Mouse (Mus musculus) limb, embryonic 14.5 days (tissue): Measurements from ENCODE around the gene Prickle4. TPM values are rescaled to one million over a fixed set of nuclear protein-coding genes. Genes with fewer than 3 reads are reported as not detected.
A peak's percentile ranks its signal among the peaks of the same experiment; 100 is the strongest.
"Not testable (repeated sequence)": the region's sequence is repeated elsewhere in the genome, so short reads cannot be mapped to it uniquely, and the experiment has no call there.

Experiments
- ATAC-seq: fragments of 200-750 bp; cut with Nextera tagmentation; 2 replicates; pipeline ENCODE4 v1.8.0; 2017; ENCODE audit warnings: low read depth, moderate number of reproducible peaks, moderate TSS enrichment; ENCODE audit not compliant: low FRiP score
- DNase-seq: peaks from one replicate; pipeline ENCODE4 v3.0.0-alpha.2; 2015; ENCODE audit warnings: low spot score
- H3K27ac ChIP-seq: fragments of 300-500 bp; sonication (generic); replicated peaks from 2 replicates; pipeline ENCODE4 v1.5.1; 2014; ENCODE audit warnings: low read depth, mild to moderate bottlenecking, low read length, moderate library complexity, mixed read lengths
- H3K27me3 ChIP-seq: fragments of 300-500 bp; sonication (generic); 2 replicates; pipeline ENCODE4 v1.6.1; 2014; ENCODE audit warnings: low read length, mixed read lengths; ENCODE audit not compliant: control insufficient read depth, insufficient read depth
- H3K36me3 ChIP-seq: fragments of 300-500 bp; sonication (generic); 2 replicates; pipeline ENCODE4 v1.6.1; 2014; ENCODE audit warnings: mild to moderate bottlenecking, low read length, moderate library complexity, mixed read lengths; ENCODE audit not compliant: control insufficient read depth, insufficient read depth
- H3K4me1 ChIP-seq: fragments of 300-500 bp; sonication (generic); 2 replicates; pipeline ENCODE4 v1.6.1; 2014; ENCODE audit warnings: antibody characterized with exemption, low read length, mixed read lengths; ENCODE audit not compliant: control insufficient read depth, insufficient read depth
- H3K4me2 ChIP-seq: fragments of 300-500 bp; sonication (generic); replicated peaks from 2 replicates; pipeline ENCODE4 v1.6.1; 2014; ENCODE audit warnings: low read depth, mild to moderate bottlenecking, low read length, moderate library complexity; ENCODE audit not compliant: severe bottlenecking
- H3K4me3 ChIP-seq: fragments of 300-500 bp; sonication (generic); replicated peaks from 2 replicates; pipeline ENCODE4 v1.5.1; 2014; ENCODE audit warnings: low read length
- H3K9ac ChIP-seq: fragments of 300-500 bp; sonication (generic); 2 replicates; pipeline ENCODE4 v1.6.1; 2014; ENCODE audit warnings: mild to moderate bottlenecking, low read depth, low read length, moderate library complexity; ENCODE audit not compliant: severe bottlenecking
- H3K9me3 ChIP-seq: fragments of 300-500 bp; sonication (generic); 2 replicates; pipeline ENCODE4 v1.6.1; 2016; ENCODE audit warnings: low read length; ENCODE audit not compliant: control insufficient read depth
- POLR2A ChIP-seq: fragments of 200-500 bp; IDR thresholded peaks from 2 replicates; pipeline ENCODE4 v1.8.0; 2012; ENCODE audit warnings: inconsistent platforms, mild to moderate bottlenecking, moderate library complexity, borderline replicate concordance; ENCODE audit not compliant: insufficient read depth, insufficient read length; ENCODE audit errors: extremely low read depth
- WGBS: fragments of 180-500 bp; shearing (Covaris S2); extraction: QIAGEN DNeasy Blood & Tissue Kit; methylation state at CpG from one replicate; pipeline ENCODE4 v1.1.7; 2014; 5-methylcytosine and 5-hydroxymethylcytosine counted together
- polyA plus RNA-seq, 2 experiments: library from polyadenylated mRNA; depleted of rRNA in 1 of 2; stranded (reverse) in 1 of 2; unstranded in 1 of 2; fragments of >200 nt; fragmentation: Nextera tagmentation in 1 of 2; extraction: Ambion mirVana in 1 of 2; gene quantifications; 2 replicates each; pipeline versions ENCODE4 v1.2.1 to v1.2.3; 2012 to 2014

Prickle4 gene
- polyA plus RNA-seq, 2 experiments, result 0.52 to 1.3 TPM

- no peak overlapping the region for H3K4me3 ChIP-seq
- no peak overlapping the region for H3K9ac ChIP-seq
- WGBS, result 82% methylated on average over 4 of the region's 4 CpGs
- H3K36me3 ChIP-seq, result peaks cover 10% of the 10 kb centered on the region; the same call in 1 of the 2 replicates
- no peak overlapping the region for H3K27ac ChIP-seq
- H3K9me3 ChIP-seq, result no peaks in the 10 kb centered on the region
- no peaks in the 10 kb centered on the region for H3K4me1 ChIP-seq
- DNase-seq (no peak), ATAC-seq (no peak)
- no peaks in the 10 kb centered on the region for H3K27me3 ChIP-seq
- no peak overlapping the region for H3K4me2 ChIP-seq
- TF ChIP-seq POLR2A, result no peak
These were observed 36.6 kb downstream of the Prickle4 start for GRCm38 (mm10) chr17:47657901-47658300.

GRCm38 (mm10) chr17:47655697-47656096, 38.8 kb downstream of the Prickle4 start:
- ATAC-seq (no peak), DNase-seq (no peak)
- Histone ChIP-seq H3K27me3 (no peaks in the 10 kb centered on the region), H3K4me3 (no peak overlapping the region), H3K9ac (no peak overlapping the region), H3K4me2 (no peak overlapping the region), H3K9me3 (no peaks in the 10 kb centered on the region), H3K36me3 (peaks cover 12% of the 10 kb centered on the region; the same call in 1 of the 2 replicates), H3K27ac (no peak overlapping the region), H3K4me1 (no peaks in the 10 kb centered on the region)
- no peak for TF ChIP-seq POLR2A
- 82% methylated on average over 5 of the region's 5 CpGs for WGBS

GRCm38 (mm10) chr17:47654346-47654745, 40.2 kb downstream of the Prickle4 start:
- H3K9ac ChIP-seq, H3K27ac ChIP-seq, H3K4me2 ChIP-seq, H3K9me3 ChIP-seq, H3K4me3 ChIP-seq, H3K27me3 ChIP-seq, H3K36me3 ChIP-seq, H3K4me1 ChIP-seq, DNase-seq, ATAC-seq: not testable (repeated sequence)
- 95% methylated on average over 8 of the region's 8 CpGs for WGBS

- no peak for TF ChIP-seq POLR2A
- ATAC-seq (no peak), DNase-seq (no peak)
- Histone ChIP-seq H3K4me1 (no peaks in the 10 kb centered on the region), H3K27me3 (no peaks in the 10 kb centered on the region), H3K9ac (no peak overlapping the region), H3K9me3 (no peaks in the 10 kb centered on the region), H3K27ac (no peak overlapping the region), H3K4me2 (no peak overlapping the region), H3K36me3 (peaks cover 9% of the 10 kb centered on the region; the same call in 1 of the 2 replicates), H3K4me3 (no peak overlapping the region)
- WGBS, result 78% methylated on average over 2 of the region's 2 CpGs
These were observed 42.6 kb downstream of the Prickle4 start for GRCm38 (mm10) chr17:47651953-47652352.

GRCm38 (mm10) chr17:47648966-47649365, 45.6 kb downstream of the Prickle4 start:
- H3K27ac ChIP-seq, result no peak overlapping the region
- WGBS, result 65% methylated on average over 4 of the region's 4 CpGs

GRCm38 (mm10) chr17:47646683-47647082, 47.9 kb downstream of the Prickle4 start:
- no peaks in the 10 kb centered on the region for H3K27me3 ChIP-seq
- WGBS, result 71% methylated on average over 1 of the region's 1 CpGs

More at GRCm38 (mm10) chr17:47648966-47649365, 45.6 kb downstream of the Prickle4 start:
- ATAC-seq, result no peak
- Histone ChIP-seq H3K9me3 (no peaks in the 10 kb centered on the region), H3K4me2 (no peak overlapping the region), H3K4me1 (no peaks in the 10 kb centered on the region), H3K9ac (no peak overlapping the region), H3K4me3 (no peak overlapping the region), H3K36me3 (peaks cover 4% of the 10 kb centered on the region; the same call in 1 of the 2 replicates), H3K27me3 (no peaks in the 10 kb centered on the region)
- no peak for TF ChIP-seq POLR2A
- no peak for DNase-seq

More at GRCm38 (mm10) chr17:47646683-47647082, 47.9 kb downstream of the Prickle4 start:
- TF ChIP-seq POLR2A, result no peak
- Histone ChIP-seq H3K27ac (no peak overlapping the region), H3K9me3 (no peaks in the 10 kb centered on the region), H3K4me3 (no peak overlapping the region), H3K4me1 (no peaks in the 10 kb centered on the region), H3K9ac (no peak overlapping the region), H3K36me3 (no peaks in the 10 kb centered on the region; the same call in 1 of the 2 replicates), H3K4me2 (no peak overlapping the region)
- DNase-seq, result peak; percentile 60
- no peak for ATAC-seq
